Mouse (Mus musculus) neural tube, embryonic 14.5 days (tissue): ENCODE data around the gene Cdk14. TPM values are rescaled to one million over a fixed set of nuclear protein-coding genes. Genes with fewer than 3 reads are reported as not detected.

Source experiments
- ATAC-seq: fragments of 200-750 bp; cut with Nextera tagmentation; 2 replicates; pipeline ENCODE4 v1.8.0; 2017; ENCODE audit warnings: low read depth, mild to moderate bottlenecking, moderate TSS enrichment, moderate library complexity
- H3K27ac ChIP-seq: fragments of 300-500 bp; sonication (generic); 2 replicates; pipeline ENCODE4 v1.5.1; 2014; ENCODE audit warnings: low read depth, mild to moderate bottlenecking, control low read depth, low read length, moderate library complexity, mixed read lengths
- H3K27me3 ChIP-seq: fragments of 300-500 bp; sonication (generic); 2 replicates; pipeline ENCODE4 v1.6.1; 2014; ENCODE audit warnings: low read length; ENCODE audit not compliant: control insufficient read depth, insufficient read depth
- H3K36me3 ChIP-seq: fragments of 300-500 bp; sonication (generic); 2 replicates; pipeline ENCODE4 v1.6.1; 2014; ENCODE audit warnings: low read length, mixed read lengths; ENCODE audit not compliant: control insufficient read depth, insufficient read depth
- H3K4me1 ChIP-seq: fragments of 300-500 bp; sonication (generic); 2 replicates; pipeline ENCODE4 v1.6.1; 2014; ENCODE audit warnings: low read length; ENCODE audit not compliant: control insufficient read depth, insufficient read depth
- H3K4me2 ChIP-seq: fragments of 300-500 bp; sonication (generic); 2 replicates; pipeline ENCODE4 v1.6.1; 2014; ENCODE audit warnings: mild to moderate bottlenecking, low read depth, low read length, control low read depth
- H3K4me3 ChIP-seq: fragments of 300-500 bp; sonication (generic); 2 replicates; pipeline ENCODE4 v1.5.1; 2014; ENCODE audit warnings: low read depth, low read length, control low read depth, mixed read lengths
- H3K9ac ChIP-seq: fragments of 300-500 bp; sonication (generic); replicated peaks from 2 replicates; pipeline ENCODE4 v1.6.1; 2014; ENCODE audit warnings: low read depth, mild to moderate bottlenecking, control low read depth, low read length, mixed read lengths
- H3K9me3 ChIP-seq: fragments of 300-500 bp; sonication (generic); 2 replicates; pipeline ENCODE4 v1.6.1; 2016; ENCODE audit warnings: low read length; ENCODE audit not compliant: control insufficient read depth
- WGBS: fragments of 180-500 bp; shearing (Covaris S2); extraction: QIAGEN DNeasy Blood & Tissue Kit; methylation state at CpG from one replicate; pipeline ENCODE4 v1.1.7; 2014; 5-methylcytosine and 5-hydroxymethylcytosine counted together
- polyA plus RNA-seq: library from polyadenylated mRNA; unstranded; fragments of >200 nt; fragmentation: Nextera tagmentation; extraction: Ambion mirVana; gene quantifications from 2 replicates; pipeline ENCODE4 v1.2.1, GENCODE M21; 2014

Gene Cdk14
- polyA plus RNA-seq, 1 experiment from 2014 or later: 53.5 TPM

- H3K9me3 ChIP-seq: no peaks in the 10 kb centered on the region
- 29% methylated on average over 1 of the region's 1 CpGs for WGBS
- H3K9ac ChIP-seq: no peak overlapping the region
- H3K4me1 ChIP-seq: 0 out of 2 replicates have a peak, but pooled peaks cover 7% of the 10 kb centered on the region
- no peak for ATAC-seq
- no peak overlapping the region for H3K4me2 ChIP-seq
- H3K27me3 ChIP-seq: no peaks in the 10 kb centered on the region
- no peaks in the 10 kb centered on the region for H3K36me3 ChIP-seq
- H3K27ac ChIP-seq: no peak overlapping the region
- H3K4me3 ChIP-seq: no peak overlapping the region
Measured at GRCm38 (mm10) chr5:5175090-5175489, 245.0 kb downstream of the Cdk14 start.

GRCm38 (mm10) chr5:5166086-5166485, 254.0 kb downstream of the Cdk14 start:
- Histone ChIP-seq H3K9ac (no peak overlapping the region), H3K4me2 (no peak overlapping the region), H3K4me1 (no peaks in the 10 kb centered on the region), H3K27me3 (no peaks in the 10 kb centered on the region), H3K4me3 (no peak overlapping the region), H3K27ac (no peak overlapping the region), H3K36me3 (no peaks in the 10 kb centered on the region), H3K9me3 (no peaks in the 10 kb centered on the region)
- no peak for ATAC-seq
- WGBS: 15% methylated on average over 2 of the region's 2 CpGs

GRCm38 (mm10) chr5:5164326-5164725, 255.8 kb downstream of the Cdk14 start:
- no peaks in the 10 kb centered on the region for H3K27me3 ChIP-seq
- WGBS: 97% methylated on average over 5 of the region's 5 CpGs
- H3K4me1 ChIP-seq: no peaks in the 10 kb centered on the region
- H3K4me3 ChIP-seq: no peak overlapping the region
- H3K9me3 ChIP-seq: no peaks in the 10 kb centered on the region
- no peak overlapping the region for H3K9ac ChIP-seq
- H3K4me2 ChIP-seq: no peak overlapping the region
- ATAC-seq: no peak
- H3K27ac ChIP-seq: no peak overlapping the region
- H3K36me3 ChIP-seq: no peaks in the 10 kb centered on the region

- 96% methylated on average over 2 of the region's 2 CpGs for WGBS
Measured at GRCm38 (mm10) chr5:5163823-5164222, 256.3 kb downstream of the Cdk14 start.

GRCm38 (mm10) chr5:5159521-5159920, 260.6 kb downstream of the Cdk14 start:
- Histone ChIP-seq H3K4me1 (no peaks in the 10 kb centered on the region), H3K36me3 (no peaks in the 10 kb centered on the region), H3K27ac (no peak overlapping the region), H3K27me3 (no peaks in the 10 kb centered on the region), H3K4me2 (no peak overlapping the region), H3K9me3 (no peaks in the 10 kb centered on the region), H3K4me3 (no peak overlapping the region), H3K9ac (no peak overlapping the region)
- 80% methylated on average over 1 of the region's 1 CpGs for WGBS
- no peak for ATAC-seq

More at GRCm38 (mm10) chr5:5163823-5164222, 256.3 kb downstream of the Cdk14 start:
- H3K4me3 ChIP-seq: no peak overlapping the region
- no peaks in the 10 kb centered on the region for H3K4me1 ChIP-seq
- H3K9me3 ChIP-seq: no peaks in the 10 kb centered on the region
- no peaks in the 10 kb centered on the region for H3K36me3 ChIP-seq
- no peak overlapping the region for H3K27ac ChIP-seq
- H3K27me3 ChIP-seq: no peaks in the 10 kb centered on the region
- H3K4me2 ChIP-seq: no peak overlapping the region
- H3K9ac ChIP-seq: no peak overlapping the region
- no peak for ATAC-seq

- Histone ChIP-seq H3K9ac (no peak overlapping the region), H3K36me3 (no peaks in the 10 kb centered on the region), H3K4me2 (no peak overlapping the region), H3K9me3 (no peaks in the 10 kb centered on the region), H3K4me1 (peaks cover 6% of the 10 kb centered on the region; the same call in 1 of the 2 replicates), H3K27ac (no peak overlapping the region), H3K27me3 (no peaks in the 10 kb centered on the region), H3K4me3 (no peak overlapping the region)
- no peak for ATAC-seq
- 89% methylated on average over 5 of the region's 5 CpGs for WGBS
Measured at GRCm38 (mm10) chr5:5139855-5140254, 280.3 kb downstream of the Cdk14 start.

- no peak overlapping the region for H3K4me3 ChIP-seq
- H3K36me3 ChIP-seq: no peaks in the 10 kb centered on the region
- ATAC-seq: peak; percentile 54; the same call in 1 of the 2 replicates
- no peak overlapping the region for H3K9ac ChIP-seq
- no peaks in the 10 kb centered on the region for H3K9me3 ChIP-seq
- 59% methylated on average over 13 of the region's 13 CpGs for WGBS
- H3K27me3 ChIP-seq: no peaks in the 10 kb centered on the region
- H3K27ac ChIP-seq: no peak overlapping the region; the same call in 1 of the 2 replicates
- no peak overlapping the region for H3K4me2 ChIP-seq
- peaks cover 8% of the 10 kb centered on the region; the same call in 1 of the 2 replicates for H3K4me1 ChIP-seq
Measured at GRCm38 (mm10) chr5:5134905-5135511, 285.1 kb downstream of the Cdk14 start.

GRCm38 (mm10) chr5:5134143-5134904, 285.8 kb downstream of the Cdk14 start:
- peaks cover 8% of the 10 kb centered on the region; the same call in 1 of the 2 replicates for H3K4me1 ChIP-seq
- WGBS: 37% methylated on average over 6 of the region's 6 CpGs
- no peak for ATAC-seq
- H3K9ac ChIP-seq: no peak overlapping the region
- H3K9me3 ChIP-seq: no peaks in the 10 kb centered on the region
- no peaks in the 10 kb centered on the region for H3K36me3 ChIP-seq
- no peak overlapping the region for H3K4me2 ChIP-seq
- no peak overlapping the region for H3K4me3 ChIP-seq
- no peaks in the 10 kb centered on the region for H3K27me3 ChIP-seq
- no peak overlapping the region for H3K27ac ChIP-seq

- H3K36me3 ChIP-seq: no peaks in the 10 kb centered on the region
Measured at GRCm38 (mm10) chr5:5128852-5129251, 291.3 kb downstream of the Cdk14 start.

More at GRCm38 (mm10) chr5:5128852-5129251, 291.3 kb downstream of the Cdk14 start:
- no peaks in the 10 kb centered on the region for H3K4me1 ChIP-seq
- no peak overlapping the region for H3K9ac ChIP-seq
- no peak overlapping the region for H3K27ac ChIP-seq
- WGBS: 82% methylated on average over 1 of the region's 1 CpGs
- no peak overlapping the region for H3K4me2 ChIP-seq
- H3K9me3 ChIP-seq: no peaks in the 10 kb centered on the region
- no peak overlapping the region for H3K4me3 ChIP-seq
- ATAC-seq: no peak
- H3K27me3 ChIP-seq: no peaks in the 10 kb centered on the region
